Mouse (Mus musculus): ENCODE results near the gene Ak2. TPM values are rescaled to one million over a fixed set of nuclear protein-coding genes. Genes with fewer than 3 reads are reported as not detected.

The Ak2 gene
- polyA plus RNA-seq, 1 experiment, result 60.1 TPM

GRCm38 (mm10) chr4:128989678-128990077 lies 2.1 kb upstream of the Ak2 start:
- Histone ChIP-seq H3K27ac (ENCODE audit: control insufficient read depth, insufficient read depth, low read length) (no peak overlapping the region), H3K4me1 (replicated peaks; ENCODE audit: control insufficient read depth, insufficient read depth, low read length) (peaks cover 10% of the 10 kb centered on the region), H3K27me3 (ENCODE audit: control insufficient read depth, insufficient read depth, low read length) (no peaks in the 10 kb centered on the region), H3K4me3 (ENCODE audit: control insufficient read depth, insufficient read depth, low read length) (no peak overlapping the region), H3K36me3 (ENCODE audit: control insufficient read depth, insufficient read depth, low read length) (no peaks in the 10 kb centered on the region)
- TF ChIP-seq CTCF (IDR thresholded peaks at IDR 0.05; ENCODE audit: borderline replicate concordance, control insufficient read depth, extremely low read depth, insufficient read depth, low read length, poor library complexity) (no peak), POLR2A (IDR thresholded peaks at IDR 0.05; ENCODE audit: control insufficient read depth, extremely low read depth, insufficient read depth, low read length, poor library complexity) (no peak)
- WGBS, result 67% methylated on average over 11 of the region's 11 CpGs
- DNase-seq, result no peak

DNA sequence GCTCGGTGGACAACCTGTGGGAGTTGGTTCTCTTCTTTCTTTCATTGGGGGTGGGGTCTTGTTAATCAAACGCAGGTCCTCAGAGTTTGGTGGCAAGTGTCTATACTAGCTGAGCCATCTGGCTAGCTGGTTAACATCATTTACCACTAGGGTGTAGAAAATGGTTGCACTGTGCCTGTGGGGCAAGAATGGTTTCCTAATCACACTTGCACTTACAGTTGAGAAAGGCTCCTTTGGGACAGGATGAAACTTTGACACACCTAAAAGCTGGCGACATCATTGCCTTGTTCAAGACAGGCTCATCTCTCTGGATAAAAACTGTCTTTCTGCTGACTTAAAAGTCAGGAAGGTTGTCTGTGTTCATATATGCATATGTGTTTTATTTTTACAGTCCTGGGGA lies 418 bp downstream of the Ak2 start:
- Histone ChIP-seq H3K4me1 (replicated peaks; ENCODE audit: control insufficient read depth, insufficient read depth, low read length) (peaks cover 10% of the 10 kb centered on the region), H3K36me3 (ENCODE audit: control insufficient read depth, insufficient read depth, low read length) (no peaks in the 10 kb centered on the region), H3K27me3 (ENCODE audit: control insufficient read depth, insufficient read depth, low read length) (no peaks in the 10 kb centered on the region), H3K27ac (ENCODE audit: control insufficient read depth, insufficient read depth, low read length) (no peak overlapping the region), H3K4me3 (ENCODE audit: control insufficient read depth, insufficient read depth, low read length) (no peak overlapping the region)
- WGBS, result 96% methylated on average over 3 of the region's 3 CpGs
- TF ChIP-seq CTCF (IDR thresholded peaks at IDR 0.05; ENCODE audit: borderline replicate concordance, control insufficient read depth, extremely low read depth, insufficient read depth, low read length, poor library complexity) (no peak), POLR2A (IDR thresholded peaks at IDR 0.05; ENCODE audit: control insufficient read depth, extremely low read depth, insufficient read depth, low read length, poor library complexity) (no peak)
- DNase-seq, result no peak

DNA sequence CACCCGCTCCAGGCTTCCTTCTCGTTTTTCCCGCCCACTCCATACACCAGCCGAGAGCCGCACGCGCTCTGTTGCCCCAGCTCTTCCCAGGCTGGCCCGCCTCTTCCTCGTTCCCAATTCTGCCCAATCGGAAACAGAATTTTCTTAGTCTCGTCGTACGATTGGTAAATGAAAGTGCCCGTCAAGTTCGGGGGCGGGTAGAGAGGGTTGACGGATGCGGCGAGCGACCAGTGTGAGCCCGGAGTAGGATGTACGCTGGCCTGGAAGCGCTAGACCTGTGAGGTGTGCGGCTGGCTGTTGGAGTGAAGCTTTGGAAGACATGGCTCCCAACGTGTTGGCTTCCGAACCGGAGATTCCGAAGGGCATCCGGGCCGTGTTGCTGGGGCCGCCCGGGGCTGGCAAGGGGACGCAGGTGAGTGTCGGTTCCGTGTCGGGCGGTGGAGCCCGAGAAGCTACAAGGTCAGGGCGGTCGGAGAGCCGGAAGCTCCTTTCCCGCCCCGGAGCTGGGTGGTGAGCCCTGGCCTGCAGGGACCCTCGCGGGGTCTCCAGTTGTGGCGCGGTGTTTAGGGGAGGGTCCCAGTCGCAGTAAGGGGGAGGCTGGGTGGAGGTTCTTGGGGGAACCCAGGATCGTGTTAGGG lies 1.4 kb downstream of the Ak2 start:
- Histone ChIP-seq H3K4me3 (ENCODE audit: control insufficient read depth, insufficient read depth, low read length) (peak overlapping the region; percentile 84), H3K36me3 (ENCODE audit: control insufficient read depth, insufficient read depth, low read length) (no peaks in the 10 kb centered on the region), H3K27ac (ENCODE audit: control insufficient read depth, insufficient read depth, low read length) (no peak overlapping the region), H3K4me1 (replicated peaks; ENCODE audit: control insufficient read depth, insufficient read depth, low read length) (peaks cover 10% of the 10 kb centered on the region), H3K27me3 (ENCODE audit: control insufficient read depth, insufficient read depth, low read length) (no peaks in the 10 kb centered on the region)
- peak; percentile 94 for DNase-seq
- 0 out of 2 replicates have a peak, but pooled peaks have one; percentile 41 for TF ChIP-seq CTCF (IDR thresholded peaks at IDR 0.05; ENCODE audit: borderline replicate concordance, control insufficient read depth, extremely low read depth, insufficient read depth, low read length, poor library complexity)
- peak; percentile 69; the same call in 1 of the 2 replicates for TF ChIP-seq POLR2A (IDR thresholded peaks at IDR 0.05; ENCODE audit: control insufficient read depth, extremely low read depth, insufficient read depth, low read length, poor library complexity)
- under 1% methylated on average over 49 of the region's 49 CpGs for WGBS

GRCm38 (mm10) chr4:128993675-128994074 lies 1.9 kb downstream of the Ak2 start:
- peaks cover 10% of the 10 kb centered on the region for H3K4me1 ChIP-seq (replicated peaks; ENCODE audit: control insufficient read depth, insufficient read depth, low read length)
- WGBS, result 1% methylated on average over 12 of the region's 12 CpGs
- no peak for TF ChIP-seq CTCF (IDR thresholded peaks at IDR 0.05; ENCODE audit: borderline replicate concordance, control insufficient read depth, extremely low read depth, insufficient read depth, low read length, poor library complexity)
- TF ChIP-seq POLR2A (IDR thresholded peaks at IDR 0.05; ENCODE audit: control insufficient read depth, extremely low read depth, insufficient read depth, low read length, poor library complexity), result no peak

DNA sequence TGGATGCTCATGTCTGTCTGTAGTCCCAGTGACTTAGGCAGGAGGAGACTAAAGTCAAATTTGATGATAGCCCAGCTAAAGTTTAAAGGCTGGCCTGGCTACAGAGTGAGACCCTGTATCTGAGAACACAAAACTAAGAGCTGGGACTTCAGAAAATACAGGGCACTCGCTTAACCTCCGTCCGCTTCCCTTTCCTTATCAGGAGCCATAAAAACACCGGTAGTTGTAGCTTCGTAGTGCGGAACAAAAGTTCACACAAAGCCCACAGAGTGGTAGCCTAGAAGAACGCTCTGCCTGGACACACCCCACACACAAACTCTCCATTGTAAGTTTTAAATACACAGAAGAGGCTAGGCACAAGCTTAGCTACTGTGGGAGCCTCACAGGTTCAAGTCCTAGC lies 3.5 kb downstream of the Ak2 start:
- DNase-seq, result no peak
- Histone ChIP-seq H3K27me3 (ENCODE audit: control insufficient read depth, insufficient read depth, low read length) (no peaks in the 10 kb centered on the region), H3K4me3 (ENCODE audit: control insufficient read depth, insufficient read depth, low read length) (no peak overlapping the region), H3K4me1 (replicated peaks; ENCODE audit: control insufficient read depth, insufficient read depth, low read length) (peaks cover 10% of the 10 kb centered on the region), H3K36me3 (ENCODE audit: control insufficient read depth, insufficient read depth, low read length) (peaks cover 11% of the 10 kb centered on the region; the same call in 1 of the 2 replicates), H3K27ac (ENCODE audit: control insufficient read depth, insufficient read depth, low read length) (no peak overlapping the region)
- 88% methylated on average over 7 of the region's 7 CpGs for WGBS
- TF ChIP-seq POLR2A (IDR thresholded peaks at IDR 0.05; ENCODE audit: control insufficient read depth, extremely low read depth, insufficient read depth, low read length, poor library complexity), result no peak

More at GRCm38 (mm10) chr4:128993675-128994074, 1.9 kb downstream of the Ak2 start:
- H3K27ac ChIP-seq (ENCODE audit: control insufficient read depth, insufficient read depth, low read length), result no peak overlapping the region
- peak overlapping the region; percentile 84 for H3K4me3 ChIP-seq (ENCODE audit: control insufficient read depth, insufficient read depth, low read length)
- DNase-seq, result no peak
- no peaks in the 10 kb centered on the region for H3K27me3 ChIP-seq (ENCODE audit: control insufficient read depth, insufficient read depth, low read length)
- H3K36me3 ChIP-seq (ENCODE audit: control insufficient read depth, insufficient read depth, low read length), result no peaks in the 10 kb centered on the region

GRCm38 (mm10) chr4:128997258-128997657 lies 5.5 kb downstream of the Ak2 start:
- WGBS, result 54% methylated on average over 8 of the region's 8 CpGs

GRCm38 (mm10) chr4:128998401-128998800 lies 6.6 kb downstream of the Ak2 start:
- no peak overlapping the region for H3K27ac ChIP-seq (ENCODE audit: control insufficient read depth, insufficient read depth, low read length)
- H3K27me3 ChIP-seq (ENCODE audit: control insufficient read depth, insufficient read depth, low read length), result no peaks in the 10 kb centered on the region
- 92% methylated on average over 8 of the region's 8 CpGs for WGBS
- no peak for TF ChIP-seq POLR2A (IDR thresholded peaks at IDR 0.05; ENCODE audit: control insufficient read depth, extremely low read depth, insufficient read depth, low read length, poor library complexity)
- no peak for TF ChIP-seq CTCF (IDR thresholded peaks at IDR 0.05; ENCODE audit: borderline replicate concordance, control insufficient read depth, extremely low read depth, insufficient read depth, low read length, poor library complexity)
- DNase-seq, result no peak
- peaks cover 38% of the 10 kb centered on the region for H3K36me3 ChIP-seq (ENCODE audit: control insufficient read depth, insufficient read depth, low read length)
- no peak overlapping the region for H3K4me3 ChIP-seq (ENCODE audit: control insufficient read depth, insufficient read depth, low read length)
- peaks cover 10% of the 10 kb centered on the region for H3K4me1 ChIP-seq (replicated peaks; ENCODE audit: control insufficient read depth, insufficient read depth, low read length)

More at GRCm38 (mm10) chr4:128997258-128997657, 5.5 kb downstream of the Ak2 start:
- Histone ChIP-seq H3K36me3 (ENCODE audit: control insufficient read depth, insufficient read depth, low read length) (peaks cover 28% of the 10 kb centered on the region), H3K4me1 (replicated peaks; ENCODE audit: control insufficient read depth, insufficient read depth, low read length) (peaks cover 10% of the 10 kb centered on the region), H3K4me3 (ENCODE audit: control insufficient read depth, insufficient read depth, low read length) (no peak overlapping the region), H3K27ac (ENCODE audit: control insufficient read depth, insufficient read depth, low read length) (no peak overlapping the region), H3K27me3 (ENCODE audit: control insufficient read depth, insufficient read depth, low read length) (no peaks in the 10 kb centered on the region)
- TF ChIP-seq POLR2A (IDR thresholded peaks at IDR 0.05; ENCODE audit: control insufficient read depth, extremely low read depth, insufficient read depth, low read length, poor library complexity) (no peak), CTCF (IDR thresholded peaks at IDR 0.05; ENCODE audit: borderline replicate concordance, control insufficient read depth, extremely low read depth, insufficient read depth, low read length, poor library complexity) (no peak)
- DNase-seq, result no peak
